Mouse (Mus musculus) stomach, embryonic 15.5 days (tissue): ENCODE data around the gene Zp1. TPM values are rescaled to one million over a fixed set of nuclear protein-coding genes. Genes with fewer than 3 reads are reported as not detected.

Source experiments
- ATAC-seq: fragments of 200-750 bp; cut with Nextera tagmentation; 2 replicates; pipeline ENCODE4 v1.8.0; 2017; ENCODE audit warnings: low read depth, moderate number of reproducible peaks, moderate TSS enrichment; ENCODE audit not compliant: insufficient read depth, low FRiP score
- H3K27ac ChIP-seq: fragments of 300-500 bp; sonication (generic); 2 replicates; pipeline ENCODE4 v1.5.1; 2015; ENCODE audit warnings: mild to moderate bottlenecking, inconsistent platforms
- H3K27me3 ChIP-seq: fragments of 300-500 bp; sonication (generic); replicated peaks from 2 replicates; pipeline ENCODE4 v1.6.1; 2015; ENCODE audit warnings: inconsistent platforms
- H3K36me3 ChIP-seq: fragments of 300-500 bp; sonication (generic); 2 replicates; pipeline ENCODE4 v1.6.1; 2015; ENCODE audit warnings: inconsistent platforms
- H3K4me1 ChIP-seq: fragments of 300-500 bp; sonication (generic); 2 replicates; pipeline ENCODE4 v1.6.1; 2015; ENCODE audit warnings: inconsistent platforms
- H3K4me2 ChIP-seq: fragments of 300-500 bp; sonication (generic); 2 replicates; pipeline ENCODE4 v1.6.1; 2015; ENCODE audit warnings: mild to moderate bottlenecking, inconsistent platforms
- H3K4me3 ChIP-seq: fragments of 300-500 bp; sonication (generic); replicated peaks from 2 replicates; pipeline ENCODE4 v1.5.1; 2015; ENCODE audit warnings: inconsistent platforms
- H3K9ac ChIP-seq: fragments of 300-500 bp; sonication (generic); 2 replicates; pipeline ENCODE4 v1.6.1; 2015; ENCODE audit warnings: inconsistent platforms
- H3K9me3 ChIP-seq: fragments of 300-500 bp; sonication (generic); 2 replicates; pipeline ENCODE4 v1.6.1; 2016; ENCODE audit warnings: inconsistent platforms
- WGBS: fragments of 180-500 bp; shearing (Covaris S2); methylation state at CpG from one replicate; pipeline ENCODE4 v1.1.7; 2015; 5-methylcytosine and 5-hydroxymethylcytosine counted together
- polyA plus RNA-seq: library from polyadenylated mRNA; unstranded; fragments of >200 nt; fragmentation: Nextera tagmentation; extraction: Ambion mirVana; gene quantifications from 2 replicates; pipeline ENCODE4 v1.2.1, GENCODE M21; 2015

The Zp1 gene
- polyA plus RNA-seq, 1 experiment from 2014 or later: not detected

GRCm38 (mm10) chr19:10943955-10944354 is 23.5 kb upstream of the Zp1 start:
- H3K27ac ChIP-seq: no peak overlapping the region
- no peak for ATAC-seq
- no peak overlapping the region for H3K4me2 ChIP-seq
- no peaks in the 10 kb centered on the region for H3K9me3 ChIP-seq
- 75% methylated on average over 3 of the region's 3 CpGs for WGBS
- no peak overlapping the region for H3K4me3 ChIP-seq
- H3K27me3 ChIP-seq: no peaks in the 10 kb centered on the region
- H3K36me3 ChIP-seq: peaks cover 30% of the 10 kb centered on the region
- no peak overlapping the region for H3K9ac ChIP-seq
- H3K4me1 ChIP-seq: peaks cover 35% of the 10 kb centered on the region

DNA sequence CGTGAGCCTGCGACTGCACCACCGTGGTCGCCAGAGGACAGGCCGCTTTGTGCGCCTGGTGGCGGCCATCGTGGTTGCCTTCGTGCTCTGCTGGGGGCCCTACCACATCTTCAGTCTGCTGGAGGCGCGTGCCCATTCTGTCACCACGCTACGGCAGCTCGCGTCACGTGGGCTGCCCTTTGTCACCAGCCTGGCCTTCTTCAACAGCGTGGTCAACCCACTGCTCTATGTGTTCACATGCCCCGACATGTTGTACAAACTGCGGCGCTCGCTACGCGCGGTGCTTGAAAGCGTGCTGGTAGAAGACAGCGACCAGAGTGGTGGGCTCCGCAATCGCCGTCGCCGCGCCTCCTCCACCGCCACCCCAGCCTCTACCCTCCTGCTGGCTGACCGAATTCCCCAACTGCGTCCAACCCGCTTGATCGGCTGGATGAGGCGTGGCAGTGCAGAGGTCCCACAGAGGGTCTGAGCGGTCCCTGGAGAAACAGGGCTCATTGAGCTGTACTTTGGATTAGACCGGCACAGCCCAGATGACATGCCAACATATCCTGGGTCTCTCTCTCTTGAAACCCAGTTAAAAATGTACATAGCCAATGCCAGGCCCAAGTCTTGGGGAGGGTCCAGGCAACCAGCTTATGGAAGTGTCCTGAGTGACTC is 20.5 kb upstream of the Zp1 start:
- peak overlapping the region; percentile 70 for H3K4me2 ChIP-seq
- H3K9ac ChIP-seq: no peak overlapping the region
- H3K27me3 ChIP-seq: no peaks in the 10 kb centered on the region
- ATAC-seq: peak; percentile 33; the same call in 1 of the 2 replicates
- H3K27ac ChIP-seq: no peak overlapping the region
- H3K9me3 ChIP-seq: no peaks in the 10 kb centered on the region
- WGBS: 4% methylated on average over 40 of the region's 40 CpGs
- peak overlapping the region; percentile 29 for H3K4me3 ChIP-seq
- H3K36me3 ChIP-seq: peaks cover 30% of the 10 kb centered on the region
- H3K4me1 ChIP-seq: peaks cover 14% of the 10 kb centered on the region

DNA sequence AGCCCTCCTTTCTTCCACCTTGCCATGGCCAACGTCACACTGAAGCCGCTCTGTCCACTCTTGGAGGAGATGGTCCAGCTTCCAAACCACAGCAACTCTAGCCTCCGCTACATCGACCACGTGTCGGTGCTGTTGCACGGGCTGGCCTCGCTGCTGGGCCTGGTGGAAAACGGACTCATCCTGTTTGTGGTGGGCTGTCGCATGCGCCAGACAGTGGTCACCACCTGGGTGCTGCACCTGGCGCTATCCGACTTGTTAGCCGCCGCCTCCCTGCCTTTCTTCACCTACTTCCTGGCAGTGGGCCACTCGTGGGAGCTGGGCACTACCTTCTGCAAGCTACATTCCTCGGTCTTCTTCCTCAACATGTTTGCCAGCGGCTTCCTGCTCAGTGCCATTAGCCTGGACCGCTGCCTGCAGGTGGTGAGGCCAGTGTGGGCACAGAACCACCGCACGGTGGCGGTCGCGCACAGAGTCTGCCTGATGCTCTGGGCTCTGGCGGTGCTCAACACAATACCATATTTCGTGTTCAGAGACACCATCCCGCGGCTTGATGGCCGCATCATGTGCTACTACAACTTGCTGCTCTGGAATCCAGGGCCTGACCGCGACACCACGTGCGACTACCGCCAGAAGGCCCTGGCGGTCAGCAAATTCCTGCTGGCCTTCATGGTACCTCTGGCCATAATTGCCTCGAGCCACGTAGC is 19.8 kb upstream of the Zp1 start:
- ATAC-seq: peak; percentile 81
- H3K9me3 ChIP-seq: no peaks in the 10 kb centered on the region
- H3K27me3 ChIP-seq: no peaks in the 10 kb centered on the region
- 20% methylated on average over 37 of the region's 37 CpGs for WGBS
- H3K4me2 ChIP-seq: peak overlapping the region; percentile 70
- peak overlapping the region; percentile 29 for H3K4me3 ChIP-seq
- no peak overlapping the region for H3K27ac ChIP-seq
- H3K9ac ChIP-seq: no peak overlapping the region
- H3K4me1 ChIP-seq: peaks cover 14% of the 10 kb centered on the region
- H3K36me3 ChIP-seq: peaks cover 30% of the 10 kb centered on the region

- no peak for ATAC-seq
- 18% methylated on average over 3 of the region's 3 CpGs for WGBS
- no peaks in the 10 kb centered on the region for H3K9me3 ChIP-seq
- peaks cover 14% of the 10 kb centered on the region for H3K4me1 ChIP-seq
- H3K4me2 ChIP-seq: no peak overlapping the region
- H3K27ac ChIP-seq: no peak overlapping the region
- H3K27me3 ChIP-seq: no peaks in the 10 kb centered on the region
- peaks cover 16% of the 10 kb centered on the region for H3K36me3 ChIP-seq
- no peak overlapping the region for H3K9ac ChIP-seq
- no peak overlapping the region for H3K4me3 ChIP-seq
Measured at GRCm38 (mm10) chr19:10938771-10939170, 18.3 kb upstream of the Zp1 start.

DNA sequence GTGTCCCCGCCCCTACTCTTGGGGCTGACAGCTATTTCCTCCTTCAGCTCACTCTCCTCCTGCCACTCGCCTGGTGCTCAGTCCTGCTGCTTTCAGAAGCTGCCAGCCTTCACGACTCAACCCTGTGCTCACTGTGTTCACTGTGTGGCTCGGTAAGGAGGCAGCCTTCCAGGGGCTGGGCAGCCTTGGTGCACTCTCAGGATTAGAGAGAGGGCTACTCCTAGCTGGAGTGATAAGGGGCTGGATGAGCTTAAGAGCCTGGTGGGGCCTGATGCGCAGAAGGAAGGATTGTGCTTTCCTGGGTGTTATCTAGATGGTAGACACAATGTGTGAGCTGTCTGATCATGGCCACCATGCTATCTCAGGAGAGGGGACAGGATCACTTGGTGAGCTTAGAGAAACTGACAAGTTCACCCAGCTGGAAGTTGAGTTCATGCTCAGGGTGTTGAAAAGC is 16.7 kb upstream of the Zp1 start, which contains the start of gene Ptgdr2:
Gene Ptgdr2, plus strand, starts transcription at position 51 of the 454 bp plus-strand sequence.
- Histone ChIP-seq H3K4me3 (no peak within 1 kb of the TSS), H3K4me2 (no peak within 1 kb of the TSS), H3K27ac (no peak within 1 kb of the TSS), H3K9ac (no peak within 1 kb of the TSS), H3K9me3 (no peaks in the 10 kb centered on the region), H3K27me3 (no peaks in the 10 kb centered on the region), H3K36me3 (peaks cover under 1% of the 10 kb centered on the region; the same call in 1 of the 2 replicates), H3K4me1 (peaks cover 14% of the 10 kb centered on the region)
- ATAC-seq: peak; percentile 37; the same call in 1 of the 2 replicates
- 40% methylated on average over 5 of the region's 5 CpGs for WGBS

DNA sequence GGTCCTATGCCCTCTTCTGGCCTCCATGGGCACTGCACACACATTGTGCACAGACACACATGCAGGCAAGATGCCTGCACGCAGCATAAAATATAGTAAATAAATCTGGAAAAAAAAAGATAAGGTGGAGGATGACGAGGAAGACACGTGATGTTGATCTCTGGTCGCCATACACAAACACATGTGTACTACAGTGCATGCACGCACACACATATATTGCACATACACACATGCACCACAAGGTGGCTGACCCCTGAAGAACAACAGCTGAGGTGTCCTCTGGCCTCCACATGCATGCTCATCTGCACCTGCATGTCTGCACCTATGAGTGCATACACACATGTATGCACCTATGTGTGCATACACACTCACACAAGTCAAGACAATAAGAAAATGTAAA is 15.6 kb upstream of the Zp1 start:
- H3K9me3 ChIP-seq: no peaks in the 10 kb centered on the region
- 89% methylated on average over 5 of the region's 5 CpGs for WGBS
- H3K36me3 ChIP-seq: no peaks in the 10 kb centered on the region
- no peak overlapping the region for H3K4me3 ChIP-seq
- peaks cover 10% of the 10 kb centered on the region for H3K4me1 ChIP-seq
- H3K9ac ChIP-seq: no peak overlapping the region
- no peak for ATAC-seq
- H3K27me3 ChIP-seq: no peaks in the 10 kb centered on the region
- H3K4me2 ChIP-seq: no peak overlapping the region
- H3K27ac ChIP-seq: no peak overlapping the region

DNA sequence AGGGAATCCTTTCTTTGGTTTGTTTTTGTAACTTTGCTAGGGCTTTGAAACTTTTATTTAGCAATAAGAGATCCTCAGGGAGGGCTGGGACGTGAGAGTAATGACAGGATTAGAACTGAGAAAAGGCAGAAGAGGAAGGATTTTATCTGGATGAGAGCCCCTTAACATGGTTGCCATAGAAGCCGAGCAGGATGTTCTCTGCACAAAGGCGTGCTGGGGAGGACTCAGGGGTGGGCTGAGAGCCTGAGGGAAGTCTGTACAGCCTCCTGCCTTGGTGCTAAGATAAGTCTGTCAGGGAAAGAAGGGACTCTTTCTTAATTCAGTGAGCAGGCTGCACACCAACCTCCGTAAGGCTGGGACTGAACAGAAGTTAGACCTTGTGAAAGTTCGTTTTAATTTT is 14.6 kb upstream of the Zp1 start:
- H3K4me2 ChIP-seq: no peak overlapping the region
- no peaks in the 10 kb centered on the region for H3K36me3 ChIP-seq
- no peaks in the 10 kb centered on the region for H3K9me3 ChIP-seq
- H3K4me1 ChIP-seq: no peaks in the 10 kb centered on the region
- no peak overlapping the region for H3K4me3 ChIP-seq
- H3K27ac ChIP-seq: 0 out of 2 replicates have a peak overlapping the region, but pooled peaks have one; percentile 27
- H3K27me3 ChIP-seq: no peaks in the 10 kb centered on the region
- 46% methylated on average over 5 of the region's 5 CpGs for WGBS
- no peak overlapping the region for H3K9ac ChIP-seq
- no peak for ATAC-seq

DNA sequence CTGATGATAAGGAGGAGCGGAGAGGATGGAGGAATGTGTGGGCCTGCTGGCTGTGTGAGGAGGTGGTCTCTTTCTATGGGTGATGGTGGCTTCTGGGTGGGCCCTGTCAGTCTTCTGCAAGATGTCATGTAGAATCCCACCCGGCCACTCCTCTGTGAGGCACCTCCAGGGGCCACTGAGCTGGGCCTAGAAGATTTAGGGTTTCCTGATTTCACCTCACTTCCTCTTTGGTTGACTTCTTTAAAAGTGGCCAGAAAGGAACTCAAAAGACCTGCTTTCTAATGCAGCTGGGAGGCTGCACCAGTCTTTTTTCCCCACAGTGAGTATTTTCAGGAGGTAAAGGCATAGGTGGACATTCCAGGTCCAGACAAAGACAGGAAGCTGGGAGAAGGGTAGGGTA is 10.2 kb upstream of the Zp1 start:
- Histone ChIP-seq H3K27ac (no peak overlapping the region), H3K4me3 (no peak overlapping the region), H3K4me1 (no peaks in the 10 kb centered on the region; the same call in 1 of the 2 replicates), H3K27me3 (no peaks in the 10 kb centered on the region), H3K9me3 (no peaks in the 10 kb centered on the region), H3K36me3 (no peaks in the 10 kb centered on the region), H3K4me2 (no peak overlapping the region), H3K9ac (no peak overlapping the region)
- ATAC-seq: no peak
- 71% methylated on average over 2 of the region's 2 CpGs for WGBS

- no peak overlapping the region for H3K4me2 ChIP-seq
- no peak overlapping the region for H3K9ac ChIP-seq
- H3K27me3 ChIP-seq: no peaks in the 10 kb centered on the region
- ATAC-seq: no peak
- H3K9me3 ChIP-seq: no peaks in the 10 kb centered on the region
- H3K27ac ChIP-seq: no peak overlapping the region
- no peak overlapping the region for H3K4me3 ChIP-seq
- no peaks in the 10 kb centered on the region for H3K36me3 ChIP-seq
- H3K4me1 ChIP-seq: no peaks in the 10 kb centered on the region; the same call in 1 of the 2 replicates
- 54% methylated on average over 4 of the region's 4 CpGs for WGBS
Measured at GRCm38 (mm10) chr19:10926666-10927065, 6.2 kb upstream of the Zp1 start.

- Histone ChIP-seq H3K4me3 (no peak overlapping the region), H3K9ac (no peak overlapping the region), H3K27ac (no peak overlapping the region), H3K36me3 (no peaks in the 10 kb centered on the region), H3K4me1 (no peaks in the 10 kb centered on the region; the same call in 1 of the 2 replicates), H3K4me2 (no peak overlapping the region), H3K9me3 (no peaks in the 10 kb centered on the region), H3K27me3 (no peaks in the 10 kb centered on the region)
- WGBS: 51% methylated on average over 6 of the region's 6 CpGs
- ATAC-seq: no peak
Measured at GRCm38 (mm10) chr19:10926123-10926621, 5.7 kb upstream of the Zp1 start.

DNA sequence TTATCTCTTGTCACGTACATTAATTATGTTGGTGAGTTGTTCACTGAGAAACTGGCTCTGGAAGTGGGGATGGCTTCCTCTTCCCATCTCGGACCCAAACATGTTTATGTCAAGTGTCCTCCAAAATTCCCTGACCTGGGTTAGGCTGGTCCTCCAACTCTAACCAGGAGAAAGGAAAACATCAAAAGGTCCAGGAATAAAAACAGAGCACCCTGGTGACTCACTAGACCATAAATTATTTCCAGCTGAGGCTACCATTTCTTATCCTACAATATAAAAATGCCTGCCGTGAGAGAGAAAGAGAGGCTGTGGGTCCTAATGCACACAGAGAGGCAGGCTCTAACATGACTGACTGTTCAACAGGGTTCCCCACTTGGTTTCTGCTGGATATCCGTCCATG is 3.8 kb upstream of the Zp1 start:
- ATAC-seq: no peak
- no peak overlapping the region for H3K4me3 ChIP-seq
- no peaks in the 10 kb centered on the region for H3K36me3 ChIP-seq
- H3K9ac ChIP-seq: no peak overlapping the region
- no peaks in the 10 kb centered on the region for H3K27me3 ChIP-seq
- no peaks in the 10 kb centered on the region for H3K9me3 ChIP-seq
- no peaks in the 10 kb centered on the region; the same call in 1 of the 2 replicates for H3K4me1 ChIP-seq
- 39% methylated on average over 4 of the region's 4 CpGs for WGBS
- H3K4me2 ChIP-seq: no peak overlapping the region
- no peak overlapping the region for H3K27ac ChIP-seq

DNA sequence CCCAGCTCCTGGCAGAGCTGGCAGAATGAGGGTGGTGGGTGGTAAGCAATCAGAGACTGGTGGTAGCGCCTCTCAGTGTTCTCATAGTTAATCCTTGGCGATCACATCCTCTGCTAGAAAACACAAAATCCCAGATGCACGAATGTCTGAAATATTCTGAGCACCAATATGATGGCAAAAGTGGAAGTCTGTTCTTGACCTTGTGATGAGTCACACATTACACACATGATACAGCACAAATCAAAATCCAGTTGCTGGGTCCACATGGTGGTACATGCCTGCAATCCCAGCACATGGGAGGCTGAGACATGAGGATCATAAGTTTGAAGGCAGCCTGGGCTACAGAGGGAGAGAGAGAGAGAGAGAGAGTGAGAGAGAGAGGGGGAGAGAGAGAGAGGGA is 626 bp upstream of the Zp1 start:
- Histone ChIP-seq H3K9me3 (no peaks in the 10 kb centered on the region), H3K27me3 (no peaks in the 10 kb centered on the region; the same call in 1 of the 2 replicates), H3K36me3 (no peaks in the 10 kb centered on the region), H3K4me3 (no peak overlapping the region), H3K9ac (no peak overlapping the region), H3K4me1 (no peaks in the 10 kb centered on the region; the same call in 1 of the 2 replicates), H3K4me2 (no peak overlapping the region), H3K27ac (no peak overlapping the region)
- no peak for ATAC-seq
- 73% methylated on average over 3 of the region's 3 CpGs for WGBS
